Mouse (Mus musculus) lung, postnatal 0 days (tissue): ENCODE data around the gene Csrp2. TPM values are rescaled to one million over a fixed set of nuclear protein-coding genes. Genes with fewer than 3 reads are reported as not detected.

Experiments used
- ATAC-seq: fragments of 200-750 bp; cut with Nextera tagmentation; 2 replicates; pipeline ENCODE4 v1.8.0; 2017; ENCODE audit warnings: moderate library complexity
- DNase-seq: peaks from one replicate; pipeline ENCODE4 v3.0.0-alpha.2; 2016; ENCODE audit warnings: low spot score
- H3K27ac ChIP-seq: fragments of 300-500 bp; sonication (generic); 2 replicates; pipeline ENCODE4 v1.5.1; 2014; ENCODE audit warnings: antibody characterized with exemption, mild to moderate bottlenecking, low read length, mixed read lengths
- H3K27me3 ChIP-seq: fragments of 300-500 bp; sonication (generic); replicated peaks from 2 replicates; pipeline ENCODE4 v1.6.1; 2014; ENCODE audit warnings: low read length, mixed read lengths; ENCODE audit not compliant: insufficient read depth
- H3K36me3 ChIP-seq: fragments of 300-500 bp; sonication (generic); 2 replicates; pipeline ENCODE4 v1.6.1; 2014; ENCODE audit warnings: low read length, mixed read lengths; ENCODE audit not compliant: insufficient read depth
- H3K4me1 ChIP-seq: fragments of 300-500 bp; sonication (generic); 2 replicates; pipeline ENCODE4 v1.6.1; 2014; ENCODE audit warnings: antibody characterized with exemption, low read depth, low read length, mixed read lengths; ENCODE audit not compliant: insufficient read depth
- H3K4me2 ChIP-seq: fragments of 300-500 bp; sonication (generic); replicated peaks from 2 replicates; pipeline ENCODE4 v1.6.1; 2014; ENCODE audit warnings: low read depth, mild to moderate bottlenecking, low read length, moderate library complexity, mixed read lengths
- H3K4me3 ChIP-seq: fragments of 300-500 bp; sonication (generic); 2 replicates; pipeline ENCODE4 v1.5.1; 2014; ENCODE audit warnings: low read depth, low read length
- H3K9ac ChIP-seq: fragments of 300-500 bp; sonication (generic); replicated peaks from 2 replicates; pipeline ENCODE4 v1.6.1; 2014; ENCODE audit warnings: low read depth, mild to moderate bottlenecking
- H3K9me3 ChIP-seq: fragments of 300-500 bp; sonication (generic); 2 replicates; pipeline ENCODE4 v1.6.1; 2016; ENCODE audit warnings: low read length, mixed read lengths
- CTCF ChIP-seq: IDR thresholded peaks from 2 replicates; pipeline ENCODE4 v1.5.1; 2016; ENCODE audit warnings: antibody characterized with exemption, mild to moderate bottlenecking
- EP300 ChIP-seq: IDR thresholded peaks from 2 replicates; pipeline ENCODE4 v1.6.1; 2016; ENCODE audit warnings: antibody characterized with exemption, mild to moderate bottlenecking, control low read depth
- WGBS: fragments of 180-500 bp; shearing (Covaris S2); extraction: QIAGEN DNeasy Blood & Tissue Kit; methylation state at CpG from one replicate; pipeline ENCODE4 v1.1.7; 2014; 5-methylcytosine and 5-hydroxymethylcytosine counted together
- polyA plus RNA-seq: library from polyadenylated mRNA; unstranded; fragments of >200 nt; fragmentation: Nextera tagmentation; extraction: Ambion mirVana; gene quantifications from 2 replicates; pipeline ENCODE4 v1.2.1, GENCODE M21; 2015

The Csrp2 gene
- polyA plus RNA-seq, result 124 and 131 TPM in 2 replicates

DNA sequence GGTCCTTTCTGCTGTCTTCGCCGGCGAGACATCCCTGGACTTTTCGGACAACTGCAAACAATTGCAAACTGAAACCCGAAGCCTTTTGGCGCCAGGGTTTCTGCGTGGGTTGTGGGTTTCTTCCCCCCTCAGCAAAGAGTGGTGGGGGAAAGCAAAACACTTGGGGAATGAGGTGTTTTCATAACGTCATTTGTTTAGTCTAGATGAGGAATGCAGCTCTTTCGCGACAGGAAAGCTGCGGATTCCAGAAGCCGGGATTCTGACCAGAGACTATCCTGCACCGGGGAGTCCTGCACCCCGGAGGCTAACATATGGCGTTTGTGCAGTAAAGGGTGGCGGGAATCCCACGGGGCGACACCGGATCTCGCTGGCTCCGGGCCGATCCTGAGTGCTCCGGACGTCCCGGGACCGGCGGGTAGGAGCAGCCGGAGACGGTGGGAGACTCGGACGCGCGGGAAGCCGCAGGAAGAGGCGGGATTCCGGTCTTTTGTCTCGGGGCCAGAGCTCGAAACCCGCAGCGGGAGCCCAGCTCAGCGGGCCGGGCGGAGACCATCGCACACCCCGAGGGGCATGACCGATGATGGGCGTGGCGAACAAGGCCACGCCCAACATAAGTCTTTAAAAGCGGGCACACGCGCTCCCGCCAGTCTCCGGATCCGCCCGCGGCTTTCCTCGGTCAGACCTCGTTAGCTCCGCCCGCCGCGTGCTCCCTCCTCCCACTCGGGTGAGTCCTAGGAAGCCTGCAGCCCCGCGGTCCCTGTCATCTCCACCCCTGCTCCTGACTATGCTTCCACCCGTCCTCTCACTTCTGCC lies at the start of gene Csrp2:
Csrp2 (plus strand) TSS at position 259 of the 813 bp plus-strand sequence.
- Histone ChIP-seq H3K9me3 (no peaks in the 10 kb centered on the region), H3K4me2 (peak within 1 kb of the TSS; percentile 92), H3K9ac (peak within 1 kb of the TSS; percentile 71), H3K4me3 (peak within 1 kb of the TSS; percentile 67), H3K36me3 (no peaks in the 10 kb centered on the region), H3K27ac (peak within 1 kb of the TSS; percentile 91), H3K27me3 (no peaks in the 10 kb centered on the region), H3K4me1 (peaks cover 13% of the 10 kb centered on the region)
- ATAC-seq (peak; percentile 96), DNase-seq (peak; percentile 97)
- TF ChIP-seq CTCF (no peak), EP300 (peak; percentile 11; the same call in 1 of the 2 replicates)
- under 1% methylated on average over 66 of the region's 67 CpGs for WGBS

GRCm38 (mm10) chr10:110874853-110875252 lies 44.7 kb upstream of the Csrp2 start:
- Histone ChIP-seq H3K36me3 (no peaks in the 10 kb centered on the region), H3K27ac (no peak overlapping the region), H3K27me3 (no peaks in the 10 kb centered on the region), H3K4me2 (no peak overlapping the region), H3K4me3 (no peak overlapping the region), H3K9ac (no peak overlapping the region), H3K9me3 (no peaks in the 10 kb centered on the region), H3K4me1 (peaks cover 8% of the 10 kb centered on the region; the same call in 1 of the 2 replicates)
- ATAC-seq (peak; percentile 34; the same call in 1 of the 2 replicates), DNase-seq (no peak)
- 45% methylated on average over 8 of the region's 8 CpGs for WGBS
- TF ChIP-seq EP300 (no peak), CTCF (no peak)

DNA sequence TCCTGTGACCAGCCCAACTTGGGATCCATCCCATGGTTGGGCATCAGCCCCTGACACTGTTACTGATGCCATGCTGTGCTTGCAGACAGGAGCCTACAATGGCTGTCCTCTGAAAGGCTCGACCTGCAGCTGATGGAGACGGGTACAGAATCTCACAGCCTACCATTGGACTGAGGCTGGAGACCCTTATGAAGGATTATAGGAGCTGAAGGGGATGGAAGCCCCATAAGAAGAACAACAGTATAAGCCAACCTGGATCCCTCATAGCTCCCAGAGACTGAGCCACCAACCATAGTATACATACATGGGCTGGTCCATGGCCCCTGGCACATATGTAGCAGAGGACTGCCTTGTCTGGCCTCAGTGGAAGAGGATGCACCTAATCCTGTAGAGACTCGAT lies 42.6 kb upstream of the Csrp2 start:
- Histone ChIP-seq H3K27ac (no peak overlapping the region), H3K27me3 (no peaks in the 10 kb centered on the region), H3K9ac (no peak overlapping the region), H3K4me3 (no peak overlapping the region), H3K36me3 (no peaks in the 10 kb centered on the region), H3K4me2 (no peak overlapping the region), H3K4me1 (peaks cover 9% of the 10 kb centered on the region; the same call in 1 of the 2 replicates), H3K9me3 (no peaks in the 10 kb centered on the region)
- DNase-seq, result no peak
- TF ChIP-seq EP300 (no peak), CTCF (no peak)
- WGBS, result 90% methylated on average over 3 of the region's 3 CpGs
- no peak for ATAC-seq

DNA sequence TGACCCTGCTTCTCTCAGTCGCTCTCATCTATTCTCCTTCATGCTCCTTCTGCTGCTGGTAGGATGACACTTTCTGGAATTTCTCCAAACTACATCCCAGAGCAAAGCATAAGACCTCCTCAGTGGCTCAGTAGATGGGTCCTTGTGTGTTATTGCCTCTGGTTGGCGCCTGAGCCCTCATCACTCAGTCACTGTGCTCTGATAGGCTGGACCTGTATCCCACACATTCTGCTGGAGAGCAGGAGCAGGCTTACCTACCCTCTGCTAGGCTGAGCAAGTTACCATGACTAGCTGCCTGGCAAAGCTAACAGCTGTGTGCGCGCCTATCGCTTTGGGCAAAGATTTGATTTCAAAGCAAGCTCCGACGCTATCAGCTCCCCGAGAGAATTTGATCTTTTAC lies 41.7 kb upstream of the Csrp2 start:
- no peak for TF ChIP-seq EP300
- no peak for TF ChIP-seq CTCF
- Histone ChIP-seq H3K27ac (peak overlapping the region; percentile 17; the same call in 1 of the 2 replicates), H3K4me2 (no peak overlapping the region), H3K9ac (no peak overlapping the region), H3K36me3 (no peaks in the 10 kb centered on the region), H3K4me1 (peaks cover 9% of the 10 kb centered on the region; the same call in 1 of the 2 replicates), H3K27me3 (no peaks in the 10 kb centered on the region), H3K9me3 (no peaks in the 10 kb centered on the region), H3K4me3 (no peak overlapping the region)
- DNase-seq (no peak), ATAC-seq (no peak)
- WGBS, result 73% methylated on average over 8 of the region's 8 CpGs

- H3K4me3 ChIP-seq, result no peak overlapping the region
- WGBS, result 24% methylated on average over 5 of the region's 5 CpGs
- H3K4me1 ChIP-seq, result peaks cover 9% of the 10 kb centered on the region; the same call in 1 of the 2 replicates
- ATAC-seq, result no peak
- H3K9ac ChIP-seq, result no peak overlapping the region
- H3K36me3 ChIP-seq, result no peaks in the 10 kb centered on the region
- H3K4me2 ChIP-seq, result no peak overlapping the region
- H3K27ac ChIP-seq, result peak overlapping the region; percentile 28
- TF ChIP-seq EP300 (no peak), CTCF (no peak)
- no peaks in the 10 kb centered on the region for H3K9me3 ChIP-seq
- DNase-seq, result peak; percentile 26
- no peaks in the 10 kb centered on the region for H3K27me3 ChIP-seq
Measured at GRCm38 (mm10) chr10:110878641-110879040, 40.9 kb upstream of the Csrp2 start.

- Histone ChIP-seq H3K4me1 (peaks cover 9% of the 10 kb centered on the region; the same call in 1 of the 2 replicates), H3K4me2 (no peak overlapping the region), H3K9ac (no peak overlapping the region), H3K9me3 (no peaks in the 10 kb centered on the region), H3K27me3 (no peaks in the 10 kb centered on the region), H3K27ac (peak overlapping the region; percentile 28; the same call in 1 of the 2 replicates), H3K36me3 (no peaks in the 10 kb centered on the region), H3K4me3 (no peak overlapping the region)
- DNase-seq (peak; percentile 31), ATAC-seq (peak; percentile 71)
- TF ChIP-seq EP300 (peak; percentile 64; the same call in 1 of the 2 replicates), CTCF (no peak)
- 24% methylated on average over 7 of the region's 7 CpGs for WGBS
Measured at GRCm38 (mm10) chr10:110879426-110880066, 40.0 kb upstream of the Csrp2 start.
